Mouse (Mus musculus): ENCODE data around the gene Unc79. TPM values are rescaled to one million over a fixed set of nuclear protein-coding genes. Genes with fewer than 3 reads are reported as not detected.

The Unc79 gene
- polyA plus RNA-seq, 2 experiments = 0.12 TPM; not detected in 1

GRCm38 (mm10) chr12:103205561-103205960 is 256.9 kb downstream of the Unc79 start:
- 48% methylated on average over 7 of the region's 7 CpGs for WGBS (ENCODE audit: insufficient replicate concordance)
- Histone ChIP-seq H3K27me3 (ENCODE audit: control insufficient read depth, insufficient read depth, low read length) (no peaks in the 10 kb centered on the region), H3K4me2 (ENCODE audit: low read depth) (no peak overlapping the region), H3K36me3 (replicated peaks; ENCODE audit: control insufficient read depth, insufficient read depth, low read depth) (no peaks in the 10 kb centered on the region), H3K4me1 (replicated peaks; ENCODE audit: control insufficient read depth in 2 of 2, insufficient read depth in 2 of 2, low read length in 1 of 2) (no peaks in the 10 kb centered on the region), H3K4me3 (ENCODE audit: insufficient read depth in 1 of 2, low read depth in 2 of 2, low read length in 2 of 2) (no peak overlapping the region), H3K27ac (no peak overlapping the region), H3K9ac (replicated peaks) (no peak overlapping the region), H3K9me3 (ENCODE audit: control insufficient read depth, low read length) (no peaks in the 10 kb centered on the region)
- TF ChIP-seq CTCF (IDR thresholded peaks at IDR 0.05; ENCODE audit: low read depth) (no peak), EP300 (IDR thresholded peaks at IDR 0.05; ENCODE audit: low read depth) (no peak)
- no peak for ATAC-seq (ENCODE audit: insufficient read depth)
- DNase-seq (ENCODE audit: low read depth in 3 of 3, low spot score in 3 of 3) = no peak

- TF ChIP-seq EP300 (IDR thresholded peaks at IDR 0.05; ENCODE audit: low read depth) = no peak
- no peak for TF ChIP-seq CTCF (IDR thresholded peaks at IDR 0.05; ENCODE audit: low read depth)
- Histone ChIP-seq H3K4me1 (replicated peaks; ENCODE audit: control insufficient read depth in 2 of 2, insufficient read depth in 2 of 2, low read length in 1 of 2) (no peaks in the 10 kb centered on the region), H3K4me2 (ENCODE audit: low read depth) (no peak overlapping the region), H3K27me3 (ENCODE audit: control insufficient read depth, insufficient read depth, low read length) (no peaks in the 10 kb centered on the region), H3K4me3 (ENCODE audit: insufficient read depth in 1 of 2, low read depth in 2 of 2, low read length in 2 of 2) (no peak overlapping the region), H3K27ac (no peak overlapping the region), H3K9me3 (ENCODE audit: control insufficient read depth, low read length) (no peaks in the 10 kb centered on the region), H3K36me3 (replicated peaks; ENCODE audit: control insufficient read depth, insufficient read depth, low read depth) (no peaks in the 10 kb centered on the region), H3K9ac (replicated peaks) (no peak overlapping the region)
- ATAC-seq (ENCODE audit: insufficient read depth) (no peak), DNase-seq (ENCODE audit: low read depth in 3 of 3, low spot score in 3 of 3) (no peak)
- WGBS (ENCODE audit: insufficient replicate concordance) = 66% methylated on average over 7 of the region's 7 CpGs
These were observed 260.9 kb downstream of the Unc79 start for GRCm38 (mm10) chr12:103209581-103209980.

GRCm38 (mm10) chr12:103211078-103211477 is 262.4 kb downstream of the Unc79 start:
- TF ChIP-seq EP300 (IDR thresholded peaks at IDR 0.05; ENCODE audit: low read depth) (no peak), CTCF (IDR thresholded peaks at IDR 0.05; ENCODE audit: low read depth) (no peak)
- no peaks in the 10 kb centered on the region for H3K9me3 ChIP-seq (ENCODE audit: control insufficient read depth, low read length)
- WGBS (ENCODE audit: insufficient replicate concordance) = 33% methylated on average over 5 of the region's 5 CpGs
- H3K36me3 ChIP-seq (replicated peaks; ENCODE audit: control insufficient read depth, insufficient read depth, low read depth) = no peaks in the 10 kb centered on the region
- no peak overlapping the region for H3K9ac ChIP-seq (replicated peaks)
- DNase-seq (ENCODE audit: low read depth in 3 of 3, low spot score in 3 of 3) (no peak), ATAC-seq (ENCODE audit: insufficient read depth) (no peak)
- H3K4me3 ChIP-seq (ENCODE audit: insufficient read depth in 1 of 2, low read depth in 2 of 2, low read length in 2 of 2) = no peak overlapping the region
- no peak overlapping the region for H3K27ac ChIP-seq
- no peaks in the 10 kb centered on the region for H3K4me1 ChIP-seq (replicated peaks; ENCODE audit: control insufficient read depth in 2 of 2, insufficient read depth in 2 of 2, low read length in 1 of 2)
- no peaks in the 10 kb centered on the region for H3K27me3 ChIP-seq (ENCODE audit: control insufficient read depth, insufficient read depth, low read length)
- H3K4me2 ChIP-seq (ENCODE audit: low read depth) = no peak overlapping the region

- H3K4me3 ChIP-seq (ENCODE audit: insufficient read depth in 1 of 2, low read depth in 2 of 2, low read length in 2 of 2) = no peak overlapping the region
- H3K9ac ChIP-seq (replicated peaks) = no peak overlapping the region
- 68% methylated on average over 2 of the region's 2 CpGs for WGBS (ENCODE audit: insufficient replicate concordance)
- DNase-seq (ENCODE audit: low read depth in 3 of 3, low spot score in 3 of 3) = no peak
- no peak overlapping the region for H3K27ac ChIP-seq
- no peak for ATAC-seq (ENCODE audit: insufficient read depth)
- H3K27me3 ChIP-seq (ENCODE audit: control insufficient read depth, insufficient read depth, low read length) = no peaks in the 10 kb centered on the region
- H3K9me3 ChIP-seq (ENCODE audit: control insufficient read depth, low read length) = no peaks in the 10 kb centered on the region
- H3K36me3 ChIP-seq (replicated peaks; ENCODE audit: control insufficient read depth, insufficient read depth, low read depth) = no peaks in the 10 kb centered on the region
- H3K4me1 ChIP-seq (replicated peaks; ENCODE audit: control insufficient read depth in 2 of 2, insufficient read depth in 2 of 2, low read length in 1 of 2) = no peaks in the 10 kb centered on the region
- no peak overlapping the region for H3K4me2 ChIP-seq (ENCODE audit: low read depth)
- TF ChIP-seq EP300 (IDR thresholded peaks at IDR 0.05; ENCODE audit: low read depth) = no peak
These were observed 264.9 kb downstream of the Unc79 start for GRCm38 (mm10) chr12:103213591-103213990.

- 56% methylated on average over 10 of the region's 10 CpGs for WGBS (ENCODE audit: insufficient replicate concordance)
- no peak for ATAC-seq (ENCODE audit: insufficient read depth)
- no peak overlapping the region for H3K4me3 ChIP-seq (ENCODE audit: insufficient read depth in 1 of 2, low read depth in 2 of 2, low read length in 2 of 2)
- H3K4me2 ChIP-seq (ENCODE audit: low read depth) = no peak overlapping the region
- DNase-seq (ENCODE audit: low read depth in 3 of 3, low spot score in 3 of 3) = no peak
- H3K9me3 ChIP-seq (ENCODE audit: control insufficient read depth, low read length) = no peaks in the 10 kb centered on the region
- H3K27me3 ChIP-seq (ENCODE audit: control insufficient read depth, insufficient read depth, low read length) = no peaks in the 10 kb centered on the region
- H3K4me1 ChIP-seq (replicated peaks; ENCODE audit: control insufficient read depth in 2 of 2, insufficient read depth in 2 of 2, low read length in 1 of 2) = no peaks in the 10 kb centered on the region
- no peak overlapping the region for H3K27ac ChIP-seq
- H3K36me3 ChIP-seq (replicated peaks; ENCODE audit: control insufficient read depth, insufficient read depth, low read depth) = no peaks in the 10 kb centered on the region
- H3K9ac ChIP-seq (replicated peaks) = no peak overlapping the region
- TF ChIP-seq EP300 (IDR thresholded peaks at IDR 0.05; ENCODE audit: low read depth) (no peak), CTCF (IDR thresholded peaks at IDR 0.05; ENCODE audit: low read depth) (no peak)
These were observed 265.6 kb downstream of the Unc79 start for GRCm38 (mm10) chr12:103214270-103214669.
